Mouse (Mus musculus) heart, adult 2 months (tissue): ENCODE data around the gene Slc22a7. TPM values are rescaled to one million over a fixed set of nuclear protein-coding genes. Genes with fewer than 3 reads are reported as not detected.
A peak's percentile ranks its signal among the peaks of the same experiment; 100 is the strongest.

Source experiments
- DNase-seq, 2 experiments: peaks; one replicate each; pipeline ENCODE4 v3.0.0; 2021
- H3K27ac ChIP-seq: fragments of 200-600 bp; 2 replicates; pipeline ENCODE4 v1.8.1; 2022
- H3K27me3 ChIP-seq: fragments of 200-500 bp; 2 replicates; pipeline ENCODE4 v1.6.1; 2012; ENCODE audit warnings: mild to moderate bottlenecking, low read length, inconsistent platforms, mixed read lengths; ENCODE audit not compliant: control insufficient read depth, insufficient read depth
- H3K36me3 ChIP-seq: fragments of 200-500 bp; 2 replicates; pipeline ENCODE4 v1.6.1; 2012; ENCODE audit warnings: low read length, inconsistent platforms; ENCODE audit not compliant: control insufficient read depth, insufficient read depth
- H3K4me1 ChIP-seq: fragments of 200-500 bp; 2 replicates; pipeline ENCODE4 v1.6.1; 2011; ENCODE audit warnings: low read length; ENCODE audit not compliant: control insufficient read depth, insufficient read depth
- H3K4me3 ChIP-seq: fragments of 200-600 bp; 2 replicates; pipeline ENCODE4 v1.8.1; 2022
- H3K79me2 ChIP-seq: fragments of 200-500 bp; replicated peaks from 2 replicates; pipeline ENCODE4 v1.6.1; 2012; ENCODE audit warnings: mild to moderate bottlenecking, inconsistent platforms, low read length, moderate library complexity, mixed read lengths; ENCODE audit not compliant: control insufficient read depth, insufficient read depth
- H3K9ac ChIP-seq: fragments of 200-500 bp; 2 replicates; pipeline ENCODE4 v1.6.1; 2012; ENCODE audit warnings: low read depth, mild to moderate bottlenecking, control low read depth, inconsistent platforms, low read length, mixed read lengths
- CTCF ChIP-seq: fragments of 200-600 bp; IDR thresholded peaks from 2 replicates; pipeline ENCODE4 v1.8.1; 2022; ENCODE audit warnings: antibody characterized with exemption, mild to moderate bottlenecking, moderate library complexity
- EP300 ChIP-seq: fragments of 200-500 bp; IDR thresholded peaks from 2 replicates; pipeline ENCODE4 v1.6.1; 2011; ENCODE audit warnings: low read depth, low read length, control low read depth; ENCODE audit not compliant: insufficient read depth
- POLR2A ChIP-seq: fragments of 200-500 bp; IDR thresholded peaks from 2 replicates; pipeline ENCODE4 v1.6.1; 2011; ENCODE audit warnings: mild to moderate bottlenecking, low read depth, low read length, control low read depth; ENCODE audit not compliant: insufficient read depth
- WGBS: fragments of 180-500 bp; shearing (Covaris S2); methylation state at CpG from one replicate; pipeline ENCODE4 v1.1.7; 2018; 5-methylcytosine and 5-hydroxymethylcytosine counted together
- intact Hi-C: fragments of 180-260 bp; cut with DNase I; formaldehyde crosslinking; loops from one replicate; pipeline ENCODE4 v1.15.1; 2025
- polyA plus RNA-seq: library from polyadenylated mRNA; depleted of rRNA; stranded (reverse); fragments of >200 nt; gene quantifications from 2 replicates; pipeline ENCODE4 v1.2.3, GENCODE M21; 2012
- total RNA-seq, 2 experiments: library from RNA; stranded (reverse); gene quantifications; 2 replicates each; pipeline ENCODE4 v1.2.3; 2021

Gene Slc22a7
- total and polyA plus RNA-seq, 3 experiments: not detected

GRCm38 (mm10) chr17:46457791-46458190 lies 19.5 kb upstream of the Slc22a7 start:
- Histone ChIP-seq H3K36me3 (no peaks in the 10 kb centered on the region), H3K4me1 (peaks cover 1% of the 10 kb centered on the region; the same call in 1 of the 2 replicates), H3K79me2 (no peaks in the 10 kb centered on the region), H3K4me3 (no peak overlapping the region), H3K9ac (no peak overlapping the region), H3K27ac (no peak overlapping the region), H3K27me3 (peaks cover 9% of the 10 kb centered on the region)
- no peak for TF ChIP-seq EP300
- TF ChIP-seq CTCF: peak; percentile 54
- TF ChIP-seq POLR2A: no peak
- DNase-seq: no peak
- WGBS: 25% methylated on average over 10 of the region's 10 CpGs
- intact Hi-C loops: no loop called here

DNA sequence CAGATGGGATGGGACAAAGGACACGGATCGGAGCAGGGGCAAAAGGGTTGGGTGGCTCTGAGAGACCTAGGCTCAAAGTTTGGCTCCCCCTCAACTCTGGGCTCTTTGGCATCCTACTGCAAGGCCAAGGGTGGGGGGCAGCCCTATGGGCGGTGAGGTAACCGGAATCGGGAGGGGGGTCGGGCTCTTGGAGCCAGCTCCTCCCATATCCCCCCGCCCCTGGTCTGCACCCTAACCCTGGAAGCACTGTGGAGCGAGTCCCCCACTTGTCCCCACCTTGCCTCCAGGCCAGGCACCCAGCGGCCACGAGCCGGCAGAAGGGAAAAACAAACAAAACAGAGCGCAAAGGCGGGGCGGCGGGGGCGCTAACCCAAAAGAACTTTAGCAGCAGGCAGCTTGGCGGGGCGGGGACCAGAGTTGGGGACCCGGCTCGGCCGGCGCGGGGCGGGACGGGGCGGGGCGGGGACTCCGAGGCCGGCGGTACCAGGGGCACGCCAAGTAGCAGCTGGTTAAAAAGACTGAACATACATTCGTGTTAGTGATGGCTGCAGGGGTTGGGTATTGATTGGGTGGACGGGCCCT lies 16.9 kb upstream of the Slc22a7 start:
- TF ChIP-seq CTCF (no peak), EP300 (no peak), POLR2A (no peak)
- H3K27me3 ChIP-seq: peaks cover 9% of the 10 kb centered on the region
- H3K36me3 ChIP-seq: no peaks in the 10 kb centered on the region
- H3K27ac ChIP-seq: no peak overlapping the region
- 3% methylated on average over 33 of the region's 33 CpGs for WGBS
- intact Hi-C loops: no loop called here
- H3K79me2 ChIP-seq: no peaks in the 10 kb centered on the region
- DNase-seq: no peak
- peak overlapping the region; percentile 43 for H3K9ac ChIP-seq
- peaks cover 1% of the 10 kb centered on the region; the same call in 1 of the 2 replicates for H3K4me1 ChIP-seq
- peak overlapping the region; percentile 32; the same call in 1 of the 2 replicates for H3K4me3 ChIP-seq

DNA sequence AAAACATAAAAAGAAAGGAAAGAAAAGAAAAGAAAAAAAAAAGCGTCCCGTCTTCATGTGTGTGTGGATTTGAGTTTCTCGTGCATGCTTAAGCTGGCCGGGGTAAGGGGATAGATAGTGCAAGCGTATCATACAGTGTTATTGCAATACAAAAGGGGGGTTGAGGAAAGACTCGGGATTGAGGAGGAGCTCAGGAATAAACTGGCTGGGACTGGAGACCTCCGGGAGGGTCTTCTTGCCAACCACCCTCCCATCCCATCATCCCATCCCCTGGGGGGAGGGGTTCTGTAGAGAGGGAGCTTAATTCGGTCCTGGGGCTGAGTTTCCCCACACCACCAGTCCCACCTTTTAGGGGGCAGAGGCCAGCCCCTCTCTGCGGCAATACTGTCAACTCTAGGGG lies 16.3 kb upstream of the Slc22a7 start:
- Histone ChIP-seq H3K4me1 (peaks cover 1% of the 10 kb centered on the region; the same call in 1 of the 2 replicates), H3K9ac (no peak overlapping the region), H3K79me2 (no peaks in the 10 kb centered on the region), H3K4me3 (no peak overlapping the region), H3K27ac (no peak overlapping the region), H3K36me3 (no peaks in the 10 kb centered on the region), H3K27me3 (peaks cover 9% of the 10 kb centered on the region)
- no peak for TF ChIP-seq CTCF
- TF ChIP-seq EP300: no peak
- TF ChIP-seq POLR2A: no peak
- intact Hi-C loops: no loop called here
- 12% methylated on average over 9 of the region's 9 CpGs for WGBS
- no peak for DNase-seq

GRCm38 (mm10) chr17:46453970-46454411 lies 15.7 kb upstream of the Slc22a7 start:
- Histone ChIP-seq H3K4me3 (no peak overlapping the region), H3K79me2 (no peaks in the 10 kb centered on the region), H3K27me3 (peaks cover 9% of the 10 kb centered on the region), H3K27ac (no peak overlapping the region), H3K4me1 (peaks cover 1% of the 10 kb centered on the region; the same call in 1 of the 2 replicates), H3K9ac (no peak overlapping the region), H3K36me3 (no peaks in the 10 kb centered on the region)
- DNase-seq: no peak
- intact Hi-C loops: no loop called here
- TF ChIP-seq CTCF (peak; percentile 9; the same call in 1 of the 2 replicates), EP300 (no peak)
- 10% methylated on average over 26 of the region's 26 CpGs for WGBS

GRCm38 (mm10) chr17:46453302-46453948 lies 15.2 kb upstream of the Slc22a7 start:
- Histone ChIP-seq H3K27ac (no peak overlapping the region), H3K9ac (no peak overlapping the region), H3K79me2 (no peaks in the 10 kb centered on the region), H3K4me1 (peaks cover 1% of the 10 kb centered on the region; the same call in 1 of the 2 replicates), H3K36me3 (no peaks in the 10 kb centered on the region), H3K27me3 (peaks cover 9% of the 10 kb centered on the region), H3K4me3 (no peak overlapping the region)
- TF ChIP-seq POLR2A (no peak), EP300 (no peak), CTCF (no peak)
- 29% methylated on average over 13 of the region's 13 CpGs for WGBS
- DNase-seq: no peak
- intact Hi-C loops: no loop called here

GRCm38 (mm10) chr17:46452683-46453082 lies 14.4 kb upstream of the Slc22a7 start:
- Histone ChIP-seq H3K9ac (no peak overlapping the region), H3K4me1 (peaks cover 1% of the 10 kb centered on the region; the same call in 1 of the 2 replicates), H3K36me3 (no peaks in the 10 kb centered on the region), H3K4me3 (no peak overlapping the region), H3K79me2 (no peaks in the 10 kb centered on the region), H3K27ac (no peak overlapping the region), H3K27me3 (peaks cover 9% of the 10 kb centered on the region)
- 43% methylated on average over 5 of the region's 5 CpGs for WGBS
- DNase-seq: no peak
- no peak for TF ChIP-seq CTCF
- no peak for TF ChIP-seq POLR2A
- TF ChIP-seq EP300: no peak
- intact Hi-C loops: no loop called here
